Mouse (Mus musculus): ENCODE data around the gene Ace2. TPM values are rescaled to one million over a fixed set of nuclear protein-coding genes. Genes with fewer than 3 reads are reported as not detected.

Ace2 gene
- polyA plus RNA-seq, 1 experiment from 2014 or later: 124 TPM

- Histone ChIP-seq H3K27me3 (replicated peaks; ENCODE audit: control insufficient read depth, insufficient read depth, low read length) (0 out of 2 replicates have a peak, but pooled peaks cover 7% of the 10 kb centered on the region), H3K27ac (ENCODE audit: low read length) (peak overlapping the region; percentile 51), H3K4me3 (ENCODE audit: low read length) (no peak overlapping the region), H3K9me3 (ENCODE audit: control insufficient read depth, low read length) (no peaks in the 10 kb centered on the region), H3K4me2 (ENCODE audit: low read depth, low read length) (no peak overlapping the region), H3K4me1 (ENCODE audit: control insufficient read depth, insufficient read depth, low read length) (no peaks in the 10 kb centered on the region), H3K36me3 (ENCODE audit: control insufficient read depth, insufficient read depth, low read length) (no peaks in the 10 kb centered on the region), H3K9ac (ENCODE audit: low read depth, low read length) (no peak overlapping the region)
- ATAC-seq: peak; percentile 93
- 59% methylated on average over 6 of the region's 6 CpGs for WGBS
Measured at GRCm38 (mm10) chrX:164113744-164114143, 25.4 kb upstream of the Ace2 start.

GRCm38 (mm10) chrX:164123942-164124341, 15.2 kb upstream of the Ace2 start:
- no peaks in the 10 kb centered on the region for H3K27me3 ChIP-seq (replicated peaks; ENCODE audit: control insufficient read depth, insufficient read depth, low read length)
- H3K4me2 ChIP-seq (ENCODE audit: low read depth, low read length): no peak overlapping the region
- no peak overlapping the region for H3K9ac ChIP-seq (ENCODE audit: low read depth, low read length)
- no peak overlapping the region for H3K27ac ChIP-seq (ENCODE audit: low read length)
- H3K4me3 ChIP-seq (ENCODE audit: low read length): no peak overlapping the region
- H3K4me1 ChIP-seq (ENCODE audit: control insufficient read depth, insufficient read depth, low read length): no peaks in the 10 kb centered on the region
- ATAC-seq: peak; percentile 73; the same call in 1 of the 2 replicates
- no peaks in the 10 kb centered on the region for H3K9me3 ChIP-seq (ENCODE audit: control insufficient read depth, low read length)
- WGBS: 76% methylated on average over 3 of the region's 3 CpGs
- no peaks in the 10 kb centered on the region for H3K36me3 ChIP-seq (ENCODE audit: control insufficient read depth, insufficient read depth, low read length)

GRCm38 (mm10) chrX:164133531-164133930, 5.6 kb upstream of the Ace2 start:
- Histone ChIP-seq H3K4me1 (ENCODE audit: control insufficient read depth, insufficient read depth, low read length) (no peaks in the 10 kb centered on the region), H3K4me2 (ENCODE audit: low read depth, low read length) (no peak overlapping the region), H3K4me3 (ENCODE audit: low read length) (no peak overlapping the region), H3K27me3 (replicated peaks; ENCODE audit: control insufficient read depth, insufficient read depth, low read length) (no peaks in the 10 kb centered on the region; the same call in 1 of the 2 replicates), H3K9me3 (ENCODE audit: control insufficient read depth, low read length) (no peaks in the 10 kb centered on the region), H3K27ac (ENCODE audit: low read length) (no peak overlapping the region), H3K9ac (ENCODE audit: low read depth, low read length) (no peak overlapping the region), H3K36me3 (ENCODE audit: control insufficient read depth, insufficient read depth, low read length) (no peaks in the 10 kb centered on the region)
- ATAC-seq: no peak
- 84% methylated on average over 3 of the region's 3 CpGs for WGBS

- ATAC-seq: peak; percentile 94
- H3K27ac ChIP-seq (ENCODE audit: low read length): peak overlapping the region; percentile 65
- no peaks in the 10 kb centered on the region for H3K4me1 ChIP-seq (ENCODE audit: control insufficient read depth, insufficient read depth, low read length)
- H3K4me3 ChIP-seq (ENCODE audit: low read length): no peak overlapping the region
- no peaks in the 10 kb centered on the region for H3K36me3 ChIP-seq (ENCODE audit: control insufficient read depth, insufficient read depth, low read length)
- H3K4me2 ChIP-seq (ENCODE audit: low read depth, low read length): no peak overlapping the region
- WGBS: 67% methylated on average over 4 of the region's 4 CpGs
- no peaks in the 10 kb centered on the region for H3K9me3 ChIP-seq (ENCODE audit: control insufficient read depth, low read length)
- no peak overlapping the region for H3K9ac ChIP-seq (ENCODE audit: low read depth, low read length)
- no peaks in the 10 kb centered on the region; the same call in 1 of the 2 replicates for H3K27me3 ChIP-seq (replicated peaks; ENCODE audit: control insufficient read depth, insufficient read depth, low read length)
Measured at GRCm38 (mm10) chrX:164135304-164135818, 3.8 kb upstream of the Ace2 start.

GRCm38 (mm10) chrX:164145463-164146250, 6.5 kb downstream of the Ace2 start:
- no peaks in the 10 kb centered on the region for H3K27me3 ChIP-seq (replicated peaks; ENCODE audit: control insufficient read depth, insufficient read depth, low read length)
- peak; percentile 76 for ATAC-seq
- H3K36me3 ChIP-seq (ENCODE audit: control insufficient read depth, insufficient read depth, low read length): no peaks in the 10 kb centered on the region
- H3K9ac ChIP-seq (ENCODE audit: low read depth, low read length): no peak overlapping the region
- H3K27ac ChIP-seq (ENCODE audit: low read length): no peak overlapping the region; the same call in 1 of the 2 replicates
- no peak overlapping the region for H3K4me2 ChIP-seq (ENCODE audit: low read depth, low read length)
- no peak overlapping the region for H3K4me3 ChIP-seq (ENCODE audit: low read length)
- 71% methylated on average over 6 of the region's 6 CpGs for WGBS
- H3K4me1 ChIP-seq (ENCODE audit: control insufficient read depth, insufficient read depth, low read length): no peaks in the 10 kb centered on the region
- no peaks in the 10 kb centered on the region for H3K9me3 ChIP-seq (ENCODE audit: control insufficient read depth, low read length)

GRCm38 (mm10) chrX:164152703-164153102, 13.6 kb downstream of the Ace2 start:
- Histone ChIP-seq H3K9ac (ENCODE audit: low read depth, low read length) (no peak overlapping the region), H3K4me1 (ENCODE audit: control insufficient read depth, insufficient read depth, low read length) (no peaks in the 10 kb centered on the region), H3K4me2 (ENCODE audit: low read depth, low read length) (no peak overlapping the region), H3K27me3 (replicated peaks; ENCODE audit: control insufficient read depth, insufficient read depth, low read length) (no peaks in the 10 kb centered on the region), H3K9me3 (ENCODE audit: control insufficient read depth, low read length) (no peaks in the 10 kb centered on the region), H3K27ac (ENCODE audit: low read length) (0 out of 2 replicates have a peak overlapping the region, but pooled peaks have one; percentile 37), H3K4me3 (ENCODE audit: low read length) (no peak overlapping the region), H3K36me3 (ENCODE audit: control insufficient read depth, insufficient read depth, low read length) (no peaks in the 10 kb centered on the region)
- 57% methylated on average over 2 of the region's 2 CpGs for WGBS
- ATAC-seq: no peak

- Histone ChIP-seq H3K4me1 (ENCODE audit: control insufficient read depth, insufficient read depth, low read length) (no peaks in the 10 kb centered on the region), H3K4me2 (ENCODE audit: low read depth, low read length) (no peak overlapping the region), H3K27me3 (replicated peaks; ENCODE audit: control insufficient read depth, insufficient read depth, low read length) (no peaks in the 10 kb centered on the region), H3K9me3 (ENCODE audit: control insufficient read depth, low read length) (no peaks in the 10 kb centered on the region), H3K36me3 (ENCODE audit: control insufficient read depth, insufficient read depth, low read length) (no peaks in the 10 kb centered on the region), H3K4me3 (ENCODE audit: low read length) (no peak overlapping the region), H3K27ac (ENCODE audit: low read length) (no peak overlapping the region), H3K9ac (ENCODE audit: low read depth, low read length) (no peak overlapping the region)
- no peak for ATAC-seq
Measured at GRCm38 (mm10) chrX:164153606-164154005, 14.5 kb downstream of the Ace2 start.

- H3K4me3 ChIP-seq (ENCODE audit: low read length): no peak overlapping the region
- no peaks in the 10 kb centered on the region for H3K9me3 ChIP-seq (ENCODE audit: control insufficient read depth, low read length)
- no peaks in the 10 kb centered on the region for H3K4me1 ChIP-seq (ENCODE audit: control insufficient read depth, insufficient read depth, low read length)
- H3K27ac ChIP-seq (ENCODE audit: low read length): no peak overlapping the region
- 70% methylated on average over 5 of the region's 5 CpGs for WGBS
- H3K4me2 ChIP-seq (ENCODE audit: low read depth, low read length): no peak overlapping the region
- no peak overlapping the region for H3K9ac ChIP-seq (ENCODE audit: low read depth, low read length)
- no peaks in the 10 kb centered on the region for H3K36me3 ChIP-seq (ENCODE audit: control insufficient read depth, insufficient read depth, low read length)
- ATAC-seq: peak; percentile 73
- no peaks in the 10 kb centered on the region for H3K27me3 ChIP-seq (replicated peaks; ENCODE audit: control insufficient read depth, insufficient read depth, low read length)
Measured at GRCm38 (mm10) chrX:164154594-164154993, 15.5 kb downstream of the Ace2 start.

- Histone ChIP-seq H3K36me3 (ENCODE audit: control insufficient read depth, insufficient read depth, low read length) (no peaks in the 10 kb centered on the region), H3K4me3 (ENCODE audit: low read length) (no peak overlapping the region), H3K4me1 (ENCODE audit: control insufficient read depth, insufficient read depth, low read length) (no peaks in the 10 kb centered on the region), H3K27ac (ENCODE audit: low read length) (no peak overlapping the region), H3K9ac (ENCODE audit: low read depth, low read length) (no peak overlapping the region), H3K27me3 (replicated peaks; ENCODE audit: control insufficient read depth, insufficient read depth, low read length) (0 out of 2 replicates have a peak, but pooled peaks cover 7% of the 10 kb centered on the region), H3K4me2 (ENCODE audit: low read depth, low read length) (no peak overlapping the region), H3K9me3 (ENCODE audit: control insufficient read depth, low read length) (no peaks in the 10 kb centered on the region)
- ATAC-seq: no peak
- WGBS: 84% methylated on average over 1 of the region's 1 CpGs
Measured at GRCm38 (mm10) chrX:164164681-164165080, 25.5 kb downstream of the Ace2 start.
